Mouse (Mus musculus): ENCODE results near the gene Ptcd1.

DNA sequence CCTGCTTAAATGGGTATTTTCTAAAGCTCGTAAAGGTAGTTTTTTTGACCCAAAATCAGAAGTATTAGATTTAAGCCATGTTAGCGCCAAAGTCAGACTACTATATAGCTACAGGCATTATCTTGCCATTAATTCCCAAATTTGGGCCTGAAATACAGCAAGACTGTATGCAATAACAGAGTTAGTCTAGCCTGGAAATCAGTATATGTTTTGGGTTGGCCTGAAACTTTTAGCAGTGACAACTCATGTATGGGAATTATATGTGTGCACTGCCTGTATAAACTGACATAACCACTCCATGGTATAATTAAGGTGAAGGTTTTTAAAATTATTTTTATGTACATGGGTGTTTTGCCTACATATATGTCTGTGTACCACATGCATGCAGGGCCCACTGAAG, 25.1 kb upstream of the Ptcd1 start, which contains the start of gene Atp5j2:
- TF ChIP-seq MAZ (IDR thresholded peaks at IDR 0.05; ENCODE audit: low read depth, low read length), result no peak
- TF ChIP-seq GATA1 (IDR thresholded peaks at IDR 0.05; ENCODE audit: low read depth, low read length), result no peak
- no peak for TF ChIP-seq CHD2 (IDR thresholded peaks at IDR 0.05; ENCODE audit: low read length)

All from MEL (cell line).